Mouse (Mus musculus): ENCODE measurements around the gene Itpr2. TPM values are rescaled to one million over a fixed set of nuclear protein-coding genes. Genes with fewer than 3 reads are reported as not detected.

Gene Itpr2
- polyA plus RNA-seq, 1 experiment from 2014 or later: 6.0 TPM

Other genes with a start within 250 kb of the Itpr2 start
- 41.5 and 52.3 TPM in 2 replicates for gene Fgfr1op2, start 75.0 kb upstream of the Itpr2 start, polyA plus RNA-seq (2014; fragmentation: Nextera tagmentation; extraction: Ambion mirVana)
- 37.9 and 53.9 TPM in 2 replicates for gene Ints13, start 75.6 kb upstream of the Itpr2 start, polyA plus RNA-seq (2014; fragmentation: Nextera tagmentation; extraction: Ambion mirVana)
- gene Med21, start 140.3 kb upstream of the Itpr2 start, polyA plus RNA-seq (2014; fragmentation: Nextera tagmentation; extraction: Ambion mirVana): 103 and 105 TPM in 2 replicates
- 23.9 and 31.6 TPM in 2 replicates for gene Tm7sf3, start 140.6 kb upstream of the Itpr2 start, polyA plus RNA-seq (2014; fragmentation: Nextera tagmentation; extraction: Ambion mirVana)
- gene Stk38l, start 222.8 kb upstream of the Itpr2 start, polyA plus RNA-seq (2014; fragmentation: Nextera tagmentation; extraction: Ambion mirVana): 16.1 and 20.2 TPM in 2 replicates